Mouse (Mus musculus) cerebellum, adult 2 months (tissue): Measurements from ENCODE around the gene Mxra7. TPM values are rescaled to one million over a fixed set of nuclear protein-coding genes. Genes with fewer than 3 reads are reported as not detected.

Source experiments
- DNase-seq, 2 experiments: peaks; one replicate each; pipeline ENCODE4 v3.0.0; 2021
- H3K27ac ChIP-seq: fragments of 200-500 bp; 2 replicates; pipeline ENCODE4 v1.5.1; 2012; ENCODE audit warnings: low read length, control low read depth, inconsistent platforms; ENCODE audit not compliant: insufficient read depth
- H3K27me3 ChIP-seq: fragments of 200-500 bp; 2 replicates; pipeline ENCODE4 v1.6.1; 2012; ENCODE audit warnings: inconsistent platforms, mild to moderate bottlenecking, low read length, moderate library complexity; ENCODE audit not compliant: control insufficient read depth, insufficient read depth
- H3K4me1 ChIP-seq: fragments of 200-500 bp; 2 replicates; pipeline ENCODE4 v1.6.1; 2011; ENCODE audit warnings: low read length; ENCODE audit not compliant: control insufficient read depth, insufficient read depth
- H3K4me3 ChIP-seq: fragments of 200-500 bp; replicated peaks from 2 replicates; pipeline ENCODE3; 2011; ENCODE audit warnings: mild to moderate bottlenecking, low read depth, low read length, control low read depth; ENCODE audit not compliant: insufficient read depth
- CTCF ChIP-seq: fragments of 200-500 bp; IDR thresholded peaks from 2 replicates; pipeline ENCODE4 v1.5.1; 2011; ENCODE audit warnings: low read depth, mild to moderate bottlenecking, control low read depth, low read length, moderate library complexity, borderline replicate concordance; ENCODE audit not compliant: insufficient read depth
- POLR2A ChIP-seq: fragments of 200-500 bp; IDR thresholded peaks from 2 replicates; pipeline ENCODE4 v1.6.1; 2011; ENCODE audit warnings: low read length, control low read depth, borderline replicate concordance; ENCODE audit not compliant: insufficient read depth
- WGBS: fragments of 180-500 bp; shearing (Covaris S2); methylation state at CpG from one replicate; pipeline ENCODE4 v1.1.7; 2018; 5-methylcytosine and 5-hydroxymethylcytosine counted together
- polyA plus RNA-seq: library from polyadenylated mRNA; depleted of rRNA; stranded (reverse); fragments of >200 nt; gene quantifications from 2 replicates; pipeline ENCODE4 v1.2.3, GENCODE M21; 2012

Gene Mxra7
- polyA plus RNA-seq, 1 experiment = 20.9 TPM

GRCm38 (mm10) chr11:116842531-116843260 lies 14.8 kb upstream of the Mxra7 start:
- Histone ChIP-seq H3K4me1 (peaks cover 16% of the 10 kb centered on the region), H3K4me3 (peak overlapping the region; percentile 99), H3K27me3 (no peaks in the 10 kb centered on the region), H3K27ac (peak overlapping the region; percentile 88)
- peak; percentile 77 for DNase-seq
- TF ChIP-seq POLR2A = peak; percentile 19; the same call in 1 of the 2 replicates
- TF ChIP-seq CTCF = no peak
- whole genome bisulfite sequencing = under 1% methylated on average over 73 of the region's 73 CpGs

- 79% methylated on average over 4 of the region's 4 CpGs for WGBS
- no peak overlapping the region for H3K4me3 ChIP-seq
These were observed 12.9 kb upstream of the Mxra7 start for GRCm38 (mm10) chr11:116840748-116841147.

GRCm38 (mm10) chr11:116839601-116840000 lies 11.8 kb upstream of the Mxra7 start:
- no peak for TF ChIP-seq CTCF
- no peak for TF ChIP-seq POLR2A
- DNase-seq = no peak
- no peaks in the 10 kb centered on the region for H3K27me3 ChIP-seq

More at GRCm38 (mm10) chr11:116840748-116841147, 12.9 kb upstream of the Mxra7 start:
- no peak for DNase-seq
- Histone ChIP-seq H3K4me1 (peaks cover 16% of the 10 kb centered on the region), H3K27ac (no peak overlapping the region), H3K27me3 (no peaks in the 10 kb centered on the region)
- TF ChIP-seq POLR2A (no peak), CTCF (no peak)

GRCm38 (mm10) chr11:116838936-116839335 lies 11.1 kb upstream of the Mxra7 start:
- TF ChIP-seq POLR2A = no peak
- TF ChIP-seq CTCF = no peak
- 81% methylated on average over 14 of the region's 14 CpGs for WGBS

More at GRCm38 (mm10) chr11:116839601-116840000, 11.8 kb upstream of the Mxra7 start:
- no peak overlapping the region for H3K27ac ChIP-seq
- no peak overlapping the region for H3K4me3 ChIP-seq
- H3K4me1 ChIP-seq = peaks cover 16% of the 10 kb centered on the region
- 64% methylated on average over 7 of the region's 7 CpGs for WGBS

GRCm38 (mm10) chr11:116837441-116837840 lies 9.6 kb upstream of the Mxra7 start:
- Histone ChIP-seq H3K4me1 (peaks cover 16% of the 10 kb centered on the region), H3K27ac (no peak overlapping the region), H3K27me3 (no peaks in the 10 kb centered on the region), H3K4me3 (no peak overlapping the region)
- DNase-seq = no peak
- TF ChIP-seq POLR2A (no peak), CTCF (no peak)
- 86% methylated on average over 10 of the region's 10 CpGs for WGBS

More at GRCm38 (mm10) chr11:116838936-116839335, 11.1 kb upstream of the Mxra7 start:
- Histone ChIP-seq H3K4me1 (peaks cover 16% of the 10 kb centered on the region), H3K27me3 (no peaks in the 10 kb centered on the region), H3K27ac (no peak overlapping the region), H3K4me3 (no peak overlapping the region)
- DNase-seq = no peak

GRCm38 (mm10) chr11:116836283-116836682 lies 8.4 kb upstream of the Mxra7 start:
- no peak for DNase-seq
- H3K27ac ChIP-seq = no peak overlapping the region
- H3K4me1 ChIP-seq = peaks cover 16% of the 10 kb centered on the region
- TF ChIP-seq POLR2A = no peak
- no peak for TF ChIP-seq CTCF
- WGBS = 82% methylated on average over 4 of the region's 4 CpGs
- no peak overlapping the region for H3K4me3 ChIP-seq
- no peaks in the 10 kb centered on the region for H3K27me3 ChIP-seq

GRCm38 (mm10) chr11:116834954-116835353 lies 7.1 kb upstream of the Mxra7 start:
- Histone ChIP-seq H3K4me1 (peaks cover 4% of the 10 kb centered on the region), H3K4me3 (no peak overlapping the region), H3K27me3 (no peaks in the 10 kb centered on the region), H3K27ac (no peak overlapping the region)
- TF ChIP-seq CTCF (no peak), POLR2A (no peak)
- WGBS = 89% methylated on average over 1 of the region's 1 CpGs
- DNase-seq = no peak

- DNase-seq = no peak
- Histone ChIP-seq H3K4me1 (peaks cover 5% of the 10 kb centered on the region; the same call in 1 of the 2 replicates), H3K27me3 (no peaks in the 10 kb centered on the region), H3K27ac (no peak overlapping the region), H3K4me3 (no peak overlapping the region)
- TF ChIP-seq POLR2A (no peak), CTCF (no peak)
- WGBS = 43% methylated on average over 4 of the region's 4 CpGs
These were observed 4.4 kb upstream of the Mxra7 start for GRCm38 (mm10) chr11:116832172-116832685.
